Mouse (Mus musculus) embryonic facial prominence, embryonic 14.5 days (tissue): ENCODE measurements at regions not wholly inside any gene's neighbourhood (a gene's known extent, or its start where the extent isn't known, plus 50 kb on each side); places are given as distances from the start of the nearest gene placed in this dataset.

Experiments
- ATAC-seq: fragments of 200-750 bp; cut with Nextera tagmentation; 2 replicates; pipeline ENCODE4 v1.8.0; 2017; ENCODE audit warnings: low read depth, moderate number of reproducible peaks, moderate TSS enrichment
- DNase-seq: peaks from one replicate; pipeline ENCODE4 v3.0.0-alpha.2; 2015; ENCODE audit warnings: low spot score
- H3K27ac ChIP-seq: fragments of 300-500 bp; sonication (generic); replicated peaks from 2 replicates; pipeline ENCODE4 v1.5.1; 2014; ENCODE audit warnings: low read depth, mild to moderate bottlenecking, low read length, moderate library complexity
- H3K27me3 ChIP-seq: fragments of 300-500 bp; sonication (generic); replicated peaks from 2 replicates; pipeline ENCODE4 v1.6.1; 2014; ENCODE audit warnings: low read length; ENCODE audit not compliant: control insufficient read depth, insufficient read depth
- H3K36me3 ChIP-seq: fragments of 300-500 bp; sonication (generic); 2 replicates; pipeline ENCODE4 v1.6.1; 2014; ENCODE audit warnings: low read length, mixed read lengths; ENCODE audit not compliant: control insufficient read depth, insufficient read depth
- H3K4me1 ChIP-seq: fragments of 300-500 bp; sonication (generic); 2 replicates; pipeline ENCODE4 v1.6.1; 2014; ENCODE audit warnings: antibody characterized with exemption, low read length; ENCODE audit not compliant: control insufficient read depth, insufficient read depth
- H3K4me2 ChIP-seq: fragments of 300-500 bp; sonication (generic); 2 replicates; pipeline ENCODE4 v1.6.1; 2014; ENCODE audit warnings: low read depth, mild to moderate bottlenecking, low read length, moderate library complexity, mixed read lengths
- H3K4me3 ChIP-seq: fragments of 300-500 bp; sonication (generic); 2 replicates; pipeline ENCODE4 v1.5.1; 2014; ENCODE audit warnings: low read depth, mild to moderate bottlenecking, low read length
- H3K9ac ChIP-seq: fragments of 300-500 bp; sonication (generic); 2 replicates; pipeline ENCODE4 v1.6.1; 2014; ENCODE audit warnings: low read depth, mild to moderate bottlenecking, low read length, moderate library complexity, mixed read lengths
- H3K9me3 ChIP-seq: fragments of 300-500 bp; sonication (generic); 2 replicates; pipeline ENCODE4 v1.6.1; 2016; ENCODE audit warnings: low read length; ENCODE audit not compliant: control insufficient read depth
- WGBS: fragments of 180-500 bp; shearing (Covaris S2); extraction: QIAGEN DNeasy Blood & Tissue Kit; methylation state at CpG from one replicate; pipeline ENCODE4 v1.1.7; 2014; 5-methylcytosine and 5-hydroxymethylcytosine counted together

DNA sequence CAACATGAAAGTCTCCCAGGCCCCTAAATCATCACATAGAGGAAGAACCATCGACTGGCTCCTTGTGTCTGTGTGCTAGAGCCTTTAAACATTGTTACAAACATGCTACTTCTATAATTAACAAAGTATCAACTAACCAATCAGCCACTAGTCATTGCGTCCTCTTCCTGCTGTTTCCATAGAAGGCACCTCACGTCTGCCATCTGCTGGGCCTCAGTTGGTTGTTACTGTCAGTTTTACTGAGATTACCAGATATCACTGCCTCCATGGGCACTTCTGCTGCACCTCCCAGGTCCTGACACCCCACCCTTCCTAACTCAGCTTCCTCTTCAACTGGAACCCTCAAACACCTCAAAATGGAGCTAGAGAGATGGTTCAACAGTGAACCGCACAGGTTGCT is 101.8 kb downstream of the Atp23 start:
- ATAC-seq, result no peak

GRCm38 (mm10) chr10:126793136-126793535 is 108.0 kb downstream of the Atp23 start:
- Histone ChIP-seq H3K4me1 (no peaks in the 10 kb centered on the region), H3K9me3 (no peaks in the 10 kb centered on the region), H3K9ac (no peak overlapping the region), H3K4me3 (no peak overlapping the region), H3K4me2 (no peak overlapping the region), H3K27me3 (no peaks in the 10 kb centered on the region), H3K27ac (no peak overlapping the region), H3K36me3 (no peaks in the 10 kb centered on the region)
- ATAC-seq (no peak), DNase-seq (no peak)
- WGBS, result 24% methylated on average over 3 of the region's 3 CpGs

More for the DNA sequence above, 101.8 kb downstream of the Atp23 start:
- Histone ChIP-seq H3K4me1 (no peaks in the 10 kb centered on the region), H3K27ac (no peak overlapping the region), H3K9ac (no peak overlapping the region), H3K36me3 (no peaks in the 10 kb centered on the region), H3K4me2 (no peak overlapping the region), H3K27me3 (no peaks in the 10 kb centered on the region), H3K4me3 (no peak overlapping the region), H3K9me3 (no peaks in the 10 kb centered on the region)
- DNase-seq, result no peak
- 55% methylated on average over 4 of the region's 4 CpGs for WGBS

GRCm38 (mm10) chr10:126792371-126792835 is 108.8 kb downstream of the Atp23 start:
- DNase-seq, result no peak
- H3K9me3 ChIP-seq, result no peaks in the 10 kb centered on the region
- WGBS, result 49% methylated on average over 10 of the region's 10 CpGs
- H3K9ac ChIP-seq, result no peak overlapping the region
- no peaks in the 10 kb centered on the region for H3K36me3 ChIP-seq
- no peaks in the 10 kb centered on the region for H3K4me1 ChIP-seq
- no peak overlapping the region for H3K4me3 ChIP-seq
- H3K27ac ChIP-seq, result no peak overlapping the region
- H3K4me2 ChIP-seq, result no peak overlapping the region
- ATAC-seq, result no peak
- H3K27me3 ChIP-seq, result no peaks in the 10 kb centered on the region

DNA sequence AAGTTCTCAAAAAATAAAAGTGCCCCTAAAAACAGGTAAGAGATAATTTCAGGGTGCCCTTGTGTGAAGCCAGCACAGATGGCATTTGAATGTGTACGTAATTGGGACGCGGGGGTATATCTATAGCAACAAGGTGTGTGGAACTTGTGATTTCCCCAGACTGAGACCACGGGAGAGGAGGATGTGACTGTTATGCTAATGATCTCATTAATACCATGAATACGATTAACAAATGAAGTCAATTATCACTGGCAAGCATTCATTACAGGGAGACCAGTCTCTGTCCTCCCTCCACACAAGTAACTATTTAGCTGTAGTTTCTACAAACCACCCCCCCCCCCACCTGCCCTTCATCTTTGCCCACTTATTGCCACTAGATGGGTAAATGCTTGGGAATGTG is 112.9 kb downstream of the Atp23 start:
- WGBS, result 92% methylated on average over 5 of the region's 5 CpGs
- no peaks in the 10 kb centered on the region for H3K36me3 ChIP-seq
- no peak overlapping the region for H3K9ac ChIP-seq
- H3K9me3 ChIP-seq, result no peaks in the 10 kb centered on the region
- DNase-seq, result no peak
- no peaks in the 10 kb centered on the region for H3K4me1 ChIP-seq
- H3K27me3 ChIP-seq, result no peaks in the 10 kb centered on the region
- H3K27ac ChIP-seq, result no peak overlapping the region
- no peak for ATAC-seq
- H3K4me2 ChIP-seq, result no peak overlapping the region
- no peak overlapping the region for H3K4me3 ChIP-seq

- no peaks in the 10 kb centered on the region for H3K4me1 ChIP-seq
- 84% methylated on average over 8 of the region's 8 CpGs for WGBS
- H3K4me2 ChIP-seq, result no peak overlapping the region
- H3K9me3 ChIP-seq, result no peaks in the 10 kb centered on the region
- no peak overlapping the region for H3K27ac ChIP-seq
- no peak for DNase-seq
- ATAC-seq, result no peak
- H3K9ac ChIP-seq, result no peak overlapping the region
- H3K36me3 ChIP-seq, result no peaks in the 10 kb centered on the region
- H3K27me3 ChIP-seq, result no peaks in the 10 kb centered on the region
- H3K4me3 ChIP-seq, result no peak overlapping the region
Observed at GRCm38 (mm10) chr10:126783161-126783560, 118.0 kb downstream of the Atp23 start.

- Histone ChIP-seq H3K4me3 (no peak overlapping the region), H3K4me1 (0 out of 2 replicates have a peak, but pooled peaks cover 4% of the 10 kb centered on the region), H3K27me3 (no peaks in the 10 kb centered on the region), H3K27ac (no peak overlapping the region), H3K4me2 (no peak overlapping the region), H3K9me3 (no peaks in the 10 kb centered on the region), H3K9ac (no peak overlapping the region), H3K36me3 (no peaks in the 10 kb centered on the region)
- WGBS, result 79% methylated on average over 3 of the region's 3 CpGs
- ATAC-seq, result no peak
- DNase-seq, result no peak
Observed at GRCm38 (mm10) chr10:126776603-126777002, 124.6 kb downstream of the Atp23 start.

DNA sequence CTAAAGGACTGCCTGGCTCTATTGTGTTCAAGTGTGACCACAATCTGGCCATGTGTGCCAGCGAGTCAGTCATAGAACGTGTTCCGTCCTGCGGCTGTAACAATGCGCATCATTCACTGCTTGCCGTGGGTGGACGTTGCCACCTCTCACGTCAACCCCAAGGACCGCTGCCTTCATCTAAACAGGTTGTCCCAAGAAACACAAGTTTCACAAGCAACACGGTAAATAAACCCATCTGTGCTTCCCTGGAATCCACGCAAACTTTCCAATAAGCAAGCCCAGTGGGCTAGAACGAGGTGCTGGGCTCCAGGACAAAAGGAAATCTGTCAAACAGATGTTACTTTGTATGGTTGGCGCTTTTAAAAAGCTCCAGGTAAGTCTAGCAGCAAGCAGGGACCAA is 125.2 kb downstream of the Atp23 start:
- no peak overlapping the region for H3K27ac ChIP-seq
- H3K4me2 ChIP-seq, result 0 out of 2 replicates have a peak overlapping the region, but pooled peaks have one; percentile 23
- 0 out of 2 replicates have a peak, but pooled peaks cover 4% of the 10 kb centered on the region for H3K4me1 ChIP-seq
- H3K9me3 ChIP-seq, result no peaks in the 10 kb centered on the region
- DNase-seq, result peak; percentile 28
- no peak for ATAC-seq
- no peak overlapping the region for H3K9ac ChIP-seq
- WGBS, result 65% methylated on average over 13 of the region's 13 CpGs
- H3K36me3 ChIP-seq, result no peaks in the 10 kb centered on the region
- no peaks in the 10 kb centered on the region for H3K27me3 ChIP-seq
- no peak overlapping the region for H3K4me3 ChIP-seq

DNA sequence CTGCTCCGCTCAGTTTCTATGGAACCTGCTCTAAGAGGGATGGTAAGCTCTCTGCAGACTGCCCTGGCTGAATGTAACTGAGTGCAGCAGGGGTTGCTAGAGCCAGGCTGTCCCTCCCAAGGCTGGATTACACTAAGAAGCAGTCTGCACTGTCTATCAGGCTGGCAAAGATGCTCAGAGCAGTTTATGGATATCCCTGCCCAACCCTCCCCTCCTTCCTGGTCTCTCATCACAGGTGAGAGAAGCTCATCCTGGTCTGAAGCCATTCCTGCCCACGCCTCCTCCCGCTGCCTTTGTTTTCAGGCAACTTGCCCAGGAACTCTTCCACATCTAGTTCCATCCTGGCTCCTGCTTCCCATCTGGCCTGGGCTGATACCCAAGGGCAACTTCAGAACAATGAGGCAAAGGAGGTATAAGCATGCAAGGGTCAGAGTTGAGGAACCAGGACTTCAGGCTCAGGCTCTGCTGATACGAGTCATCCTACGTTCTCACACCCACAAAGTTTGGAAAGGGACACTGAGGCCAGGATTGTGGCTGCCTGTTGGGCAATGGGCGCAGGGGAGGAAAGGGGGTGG is 130.6 kb downstream of the Atp23 start:
- no peaks in the 10 kb centered on the region for H3K36me3 ChIP-seq
- no peak overlapping the region for H3K27ac ChIP-seq
- H3K9me3 ChIP-seq, result no peaks in the 10 kb centered on the region
- DNase-seq (no peak), ATAC-seq (no peak)
- WGBS, result 77% methylated on average over 6 of the region's 6 CpGs
- H3K4me3 ChIP-seq, result no peak overlapping the region
- H3K9ac ChIP-seq, result no peak overlapping the region
- H3K27me3 ChIP-seq, result no peaks in the 10 kb centered on the region
- 0 out of 2 replicates have a peak, but pooled peaks cover 4% of the 10 kb centered on the region for H3K4me1 ChIP-seq
- no peak overlapping the region for H3K4me2 ChIP-seq

DNA sequence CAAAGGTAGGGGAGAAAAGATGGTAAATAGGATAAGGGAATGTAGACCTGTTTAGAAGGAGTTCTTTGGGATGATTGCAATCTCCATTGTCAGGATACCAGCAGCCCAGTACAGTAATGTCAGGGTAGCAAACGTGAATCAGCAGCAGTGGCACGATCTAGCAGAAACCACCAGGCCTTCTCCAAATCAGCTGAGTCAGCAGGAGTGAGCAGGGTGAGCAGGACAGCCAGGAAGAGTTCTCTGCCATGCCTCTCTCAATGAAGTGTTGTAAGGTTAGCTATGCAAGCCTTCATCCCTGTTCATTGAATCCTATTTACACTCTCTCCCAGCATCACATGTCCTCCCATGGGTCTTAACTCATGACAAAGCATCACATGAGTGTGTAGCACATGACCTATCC is 135.5 kb downstream of the Atp23 start:
- Histone ChIP-seq H3K4me3 (no peak overlapping the region), H3K27ac (no peak overlapping the region), H3K4me1 (no peaks in the 10 kb centered on the region), H3K36me3 (no peaks in the 10 kb centered on the region), H3K27me3 (no peaks in the 10 kb centered on the region), H3K9me3 (no peaks in the 10 kb centered on the region), H3K9ac (no peak overlapping the region), H3K4me2 (no peak overlapping the region)
- DNase-seq, result no peak
- 51% methylated on average over 2 of the region's 2 CpGs for WGBS
- no peak for ATAC-seq
